Mouse (Mus musculus): ENCODE measurements around the gene Setd5. TPM values are rescaled to one million over a fixed set of nuclear protein-coding genes. Genes with fewer than 3 reads are reported as not detected.
A peak's percentile ranks its signal among the peaks of the same experiment; 100 is the strongest.

Gene Setd5
- polyA plus RNA-seq, 1 experiment from 2014 or later: 79.0 TPM

- H3K4me3 ChIP-seq: no peak overlapping the region
- peaks cover 7% of the 10 kb centered on the region; the same call in 1 of the 2 replicates for H3K4me1 ChIP-seq
- H3K27me3 ChIP-seq (ENCODE audit: low read depth, poor library complexity, severe bottlenecking): no peaks in the 10 kb centered on the region
- no peaks in the 10 kb centered on the region for H3K9me3 ChIP-seq (replicated peaks)
- H3K36me3 ChIP-seq: peaks cover 20% of the 10 kb centered on the region; the same call in 1 of the 2 replicates
- 0 out of 2 replicates have a peak overlapping the region, but pooled peaks have one; percentile 23 for H3K27ac ChIP-seq (replicated peaks)
- DNase-seq (ENCODE audit: low spot score): no peak
- WGBS: 62% methylated on average over 5 of the region's 5 CpGs
Observed at GRCm38 (mm10) chr6:113099640-113100289, 22.6 kb downstream of the Setd5 start.

DNA sequence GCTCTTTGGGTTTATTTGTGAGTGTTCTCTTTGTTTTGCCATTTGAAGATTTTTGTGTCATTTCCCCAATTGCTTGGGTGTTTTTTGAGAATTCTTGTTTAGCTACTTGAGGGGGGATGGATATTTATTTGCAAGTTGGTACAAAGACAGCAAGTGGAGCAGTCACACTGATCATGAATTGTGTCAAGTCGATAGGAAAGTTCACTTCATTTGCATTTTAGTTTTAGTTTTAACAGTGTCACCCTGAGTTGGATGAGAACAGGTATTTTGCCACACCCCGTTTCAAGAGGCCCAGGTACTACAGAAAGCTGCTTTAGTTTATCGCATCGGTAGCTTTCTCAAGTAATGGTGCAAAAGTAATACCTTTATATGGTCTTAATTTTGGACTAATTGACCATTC is 25.4 kb downstream of the Setd5 start:
- no peaks in the 10 kb centered on the region for H3K27me3 ChIP-seq (ENCODE audit: low read depth, poor library complexity, severe bottlenecking)
- WGBS: 90% methylated on average over 4 of the region's 4 CpGs
- no peaks in the 10 kb centered on the region for H3K9me3 ChIP-seq (replicated peaks)
- no peak overlapping the region for H3K27ac ChIP-seq (replicated peaks)
- DNase-seq (ENCODE audit: low spot score): no peak
- H3K36me3 ChIP-seq: peaks cover 36% of the 10 kb centered on the region
- peaks cover 7% of the 10 kb centered on the region; the same call in 1 of the 2 replicates for H3K4me1 ChIP-seq
- no peak overlapping the region for H3K4me3 ChIP-seq

DNA sequence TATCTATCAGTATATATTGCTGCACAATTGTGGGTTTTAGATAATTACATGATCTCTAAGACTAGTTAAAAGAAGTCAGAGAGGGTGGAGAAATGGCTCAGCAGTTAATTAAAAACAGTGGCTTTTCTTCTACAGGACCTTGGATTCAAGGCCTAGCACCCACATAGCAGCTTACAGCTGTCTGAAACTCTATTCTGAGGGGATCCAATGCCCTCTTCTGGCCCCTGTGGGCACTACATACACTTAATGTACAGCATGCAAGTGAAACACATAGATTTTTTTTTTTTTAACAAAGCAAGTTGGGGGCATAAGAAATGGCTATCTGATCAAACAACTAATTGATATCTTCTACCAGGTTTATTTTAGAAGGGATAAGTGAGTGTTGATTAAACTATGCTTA is 26.6 kb downstream of the Setd5 start:
- H3K36me3 ChIP-seq: peaks cover 39% of the 10 kb centered on the region
- peak; percentile 40 for DNase-seq (ENCODE audit: low spot score)
- H3K27me3 ChIP-seq (ENCODE audit: low read depth, poor library complexity, severe bottlenecking): no peaks in the 10 kb centered on the region
- H3K4me3 ChIP-seq: no peak overlapping the region
- peaks cover 7% of the 10 kb centered on the region; the same call in 1 of the 2 replicates for H3K4me1 ChIP-seq
- H3K9me3 ChIP-seq (replicated peaks): no peaks in the 10 kb centered on the region
- no peak overlapping the region for H3K27ac ChIP-seq (replicated peaks)

GRCm38 (mm10) chr6:113109378-113109777 is 32.2 kb downstream of the Setd5 start:
- peaks cover 91% of the 10 kb centered on the region for H3K36me3 ChIP-seq
- H3K27ac ChIP-seq (replicated peaks): no peak overlapping the region

DNA sequence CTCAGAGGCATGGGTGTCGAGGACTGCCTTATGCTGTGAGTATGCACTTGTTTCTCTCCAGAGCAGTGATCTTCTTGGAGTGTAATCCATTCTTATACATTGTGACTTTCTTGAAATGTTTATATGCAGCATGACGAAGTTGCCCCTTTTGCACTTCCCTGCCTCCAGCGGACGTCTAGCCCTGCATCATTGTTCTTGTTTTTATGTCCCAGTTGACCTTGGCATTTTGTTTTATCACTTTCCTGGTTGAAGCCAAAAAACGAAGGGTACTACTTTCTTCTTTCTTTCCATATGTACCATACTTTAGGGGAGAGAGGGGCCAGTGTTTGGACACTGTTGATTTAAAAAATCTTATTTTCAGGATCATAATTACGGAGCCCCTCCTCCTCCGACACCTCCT is 32.8 kb downstream of the Setd5 start:
- H3K36me3 ChIP-seq: peaks cover 91% of the 10 kb centered on the region

More at GRCm38 (mm10) chr6:113109378-113109777, 32.2 kb downstream of the Setd5 start:
- DNase-seq (ENCODE audit: low spot score): no peak
- no peak overlapping the region for H3K4me3 ChIP-seq
- H3K27me3 ChIP-seq (ENCODE audit: low read depth, poor library complexity, severe bottlenecking): no peaks in the 10 kb centered on the region
- no peaks in the 10 kb centered on the region for H3K9me3 ChIP-seq (replicated peaks)
- WGBS: 91% methylated on average over 3 of the region's 3 CpGs
- H3K4me1 ChIP-seq: no peaks in the 10 kb centered on the region

GRCm38 (mm10) chr6:113120806-113121205 is 43.6 kb downstream of the Setd5 start:
- no peak for DNase-seq (ENCODE audit: low spot score)
- Histone ChIP-seq H3K27me3 (ENCODE audit: low read depth, poor library complexity, severe bottlenecking) (no peaks in the 10 kb centered on the region), H3K36me3 (peaks cover 100% of the 10 kb centered on the region), H3K4me3 (no peak overlapping the region), H3K9me3 (replicated peaks) (no peaks in the 10 kb centered on the region), H3K27ac (replicated peaks) (no peak overlapping the region), H3K4me1 (no peaks in the 10 kb centered on the region)
- WGBS: 95% methylated on average over 10 of the region's 10 CpGs

More for the DNA sequence above, 32.8 kb downstream of the Setd5 start:
- Histone ChIP-seq H3K4me1 (no peaks in the 10 kb centered on the region), H3K9me3 (replicated peaks) (no peaks in the 10 kb centered on the region), H3K4me3 (no peak overlapping the region), H3K27me3 (ENCODE audit: low read depth, poor library complexity, severe bottlenecking) (no peaks in the 10 kb centered on the region), H3K27ac (replicated peaks) (no peak overlapping the region)
- 91% methylated on average over 7 of the region's 7 CpGs for WGBS
- no peak for DNase-seq (ENCODE audit: low spot score)

DNA sequence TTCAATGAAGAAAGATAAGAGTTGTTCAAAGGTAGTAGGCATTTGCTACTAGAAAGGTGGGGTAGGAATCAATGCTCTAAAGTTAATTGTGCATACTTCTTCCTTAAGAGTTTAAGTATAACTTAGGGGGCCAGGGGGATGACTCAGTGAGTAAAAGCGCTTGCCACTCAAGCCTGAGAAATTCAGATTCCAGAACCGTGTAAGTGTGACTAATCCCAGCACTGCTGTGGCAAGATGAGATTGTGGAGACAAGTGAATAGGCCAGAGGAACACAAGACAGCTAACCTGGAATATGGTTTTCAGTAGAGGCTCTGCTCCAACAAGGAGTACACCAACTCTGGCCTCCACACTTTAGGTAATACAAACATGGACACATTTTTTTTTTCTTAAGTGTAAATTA is 56.2 kb downstream of the Setd5 start:
- DNase-seq (ENCODE audit: low spot score): no peak
- 78% methylated on average over 2 of the region's 2 CpGs for WGBS
- no peaks in the 10 kb centered on the region for H3K9me3 ChIP-seq (replicated peaks)
- no peaks in the 10 kb centered on the region for H3K27me3 ChIP-seq (ENCODE audit: low read depth, poor library complexity, severe bottlenecking)
- no peak overlapping the region for H3K27ac ChIP-seq (replicated peaks)
- peaks cover 96% of the 10 kb centered on the region for H3K36me3 ChIP-seq
- H3K4me3 ChIP-seq: no peak overlapping the region
- no peaks in the 10 kb centered on the region for H3K4me1 ChIP-seq

- no peak for DNase-seq (ENCODE audit: low spot score)
- WGBS: 91% methylated on average over 1 of the region's 1 CpGs
- Histone ChIP-seq H3K36me3 (peaks cover 100% of the 10 kb centered on the region), H3K9me3 (replicated peaks) (no peaks in the 10 kb centered on the region), H3K4me1 (no peaks in the 10 kb centered on the region), H3K27ac (replicated peaks) (no peak overlapping the region), H3K27me3 (ENCODE audit: low read depth, poor library complexity, severe bottlenecking) (no peaks in the 10 kb centered on the region), H3K4me3 (no peak overlapping the region)
Observed at GRCm38 (mm10) chr6:113141389-113142094, 64.4 kb downstream of the Setd5 start.

GRCm38 (mm10) chr6:113144764-113145163 is 67.6 kb downstream of the Setd5 start:
- 95% methylated on average over 1 of the region's 1 CpGs for WGBS
- no peaks in the 10 kb centered on the region for H3K27me3 ChIP-seq (ENCODE audit: low read depth, poor library complexity, severe bottlenecking)
- no peaks in the 10 kb centered on the region for H3K9me3 ChIP-seq (replicated peaks)
- H3K4me3 ChIP-seq: no peak overlapping the region
- no peak overlapping the region for H3K27ac ChIP-seq (replicated peaks)
- no peaks in the 10 kb centered on the region for H3K4me1 ChIP-seq
- peaks cover 100% of the 10 kb centered on the region for H3K36me3 ChIP-seq
- DNase-seq (ENCODE audit: low spot score): no peak

- Histone ChIP-seq H3K4me1 (no peaks in the 10 kb centered on the region), H3K4me3 (no peak overlapping the region), H3K27me3 (ENCODE audit: low read depth, poor library complexity, severe bottlenecking) (no peaks in the 10 kb centered on the region), H3K9me3 (replicated peaks) (no peaks in the 10 kb centered on the region), H3K36me3 (peaks cover 100% of the 10 kb centered on the region), H3K27ac (replicated peaks) (no peak overlapping the region)
- WGBS: 97% methylated on average over 4 of the region's 4 CpGs
- no peak for DNase-seq (ENCODE audit: low spot score)
Observed at GRCm38 (mm10) chr6:113145249-113145648, 68.1 kb downstream of the Setd5 start.

DNA sequence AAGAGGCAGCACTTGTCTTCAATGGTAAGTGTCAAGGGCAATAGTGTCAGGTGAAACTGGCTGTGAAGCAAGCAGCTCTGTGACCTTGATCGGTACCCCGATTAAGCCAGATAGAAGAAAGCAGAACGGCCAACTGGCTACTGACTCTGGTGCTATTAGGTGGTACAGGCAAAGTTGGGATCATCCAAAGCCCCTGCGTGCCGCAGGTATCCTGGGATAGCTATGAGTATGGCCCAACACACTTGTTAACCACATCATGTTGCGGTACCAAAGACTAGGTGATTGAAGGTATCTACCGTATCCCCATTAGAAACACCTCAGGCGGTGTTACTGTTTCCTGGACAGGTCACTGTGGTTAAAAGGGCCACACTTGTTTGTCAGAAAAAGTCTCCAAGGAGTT is 76.9 kb downstream of the Setd5 start:
- 98% methylated on average over 8 of the region's 8 CpGs for WGBS
- no peak overlapping the region for H3K27ac ChIP-seq (replicated peaks)
- no peaks in the 10 kb centered on the region for H3K9me3 ChIP-seq (replicated peaks)
- no peak overlapping the region for H3K4me3 ChIP-seq
- no peaks in the 10 kb centered on the region for H3K4me1 ChIP-seq
- H3K36me3 ChIP-seq: peaks cover 97% of the 10 kb centered on the region
- H3K27me3 ChIP-seq (ENCODE audit: low read depth, poor library complexity, severe bottlenecking): no peaks in the 10 kb centered on the region
- DNase-seq (ENCODE audit: low spot score): no peak

GRCm38 (mm10) chr6:113154886-113155285 is 77.7 kb downstream of the Setd5 start:
- Histone ChIP-seq H3K36me3 (peaks cover 95% of the 10 kb centered on the region), H3K27ac (replicated peaks) (no peak overlapping the region), H3K4me1 (no peaks in the 10 kb centered on the region), H3K27me3 (ENCODE audit: low read depth, poor library complexity, severe bottlenecking) (no peaks in the 10 kb centered on the region), H3K9me3 (replicated peaks) (no peaks in the 10 kb centered on the region), H3K4me3 (no peak overlapping the region)
- 92% methylated on average over 6 of the region's 6 CpGs for WGBS
- DNase-seq (ENCODE audit: low spot score): no peak

DNA sequence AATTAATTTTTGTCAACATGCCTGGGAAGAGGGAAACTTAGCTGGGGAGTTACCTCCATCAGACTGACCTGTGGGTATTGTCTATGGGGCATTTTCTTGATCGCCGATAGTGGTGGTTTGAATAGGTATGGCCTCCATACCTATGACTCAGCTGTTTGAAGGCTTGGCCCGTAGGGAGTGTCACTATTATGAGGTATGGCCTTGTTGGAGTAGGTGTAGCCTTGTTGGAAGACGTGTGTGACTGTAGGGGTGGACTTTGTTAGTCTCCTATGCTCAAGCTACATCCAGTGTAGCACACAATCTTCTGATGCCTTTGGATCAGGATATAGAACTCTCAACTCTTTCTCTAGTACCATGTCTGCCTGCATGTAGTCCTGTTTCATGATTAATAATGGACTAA is 78.9 kb downstream of the Setd5 start:
- WGBS: 95% methylated on average over 4 of the region's 4 CpGs
- Histone ChIP-seq H3K27ac (replicated peaks) (no peak overlapping the region), H3K27me3 (ENCODE audit: low read depth, poor library complexity, severe bottlenecking) (no peaks in the 10 kb centered on the region), H3K9me3 (replicated peaks) (no peaks in the 10 kb centered on the region), H3K4me3 (no peak overlapping the region), H3K36me3 (peaks cover 93% of the 10 kb centered on the region), H3K4me1 (no peaks in the 10 kb centered on the region)
- no peak for DNase-seq (ENCODE audit: low spot score)

Measured in midbrain, embryonic 10.5 days (tissue).